Mouse (Mus musculus) heart, adult 2 months (tissue): ENCODE measurements around the gene Trak1. TPM values are rescaled to one million over a fixed set of nuclear protein-coding genes. Genes with fewer than 3 reads are reported as not detected.
A peak's percentile ranks its signal among the peaks of the same experiment; 100 is the strongest.

Experiments used
- DNase-seq, 2 experiments: peaks; one replicate each; pipeline ENCODE4 v3.0.0; 2021
- H3K27ac ChIP-seq: fragments of 200-600 bp; 2 replicates; pipeline ENCODE4 v1.8.1; 2022
- H3K27me3 ChIP-seq: fragments of 200-500 bp; 2 replicates; pipeline ENCODE4 v1.6.1; 2012; ENCODE audit warnings: mild to moderate bottlenecking, low read length, inconsistent platforms, mixed read lengths; ENCODE audit not compliant: control insufficient read depth, insufficient read depth
- H3K36me3 ChIP-seq: fragments of 200-500 bp; 2 replicates; pipeline ENCODE4 v1.6.1; 2012; ENCODE audit warnings: low read length, inconsistent platforms; ENCODE audit not compliant: control insufficient read depth, insufficient read depth
- H3K4me1 ChIP-seq: fragments of 200-500 bp; 2 replicates; pipeline ENCODE4 v1.6.1; 2011; ENCODE audit warnings: low read length; ENCODE audit not compliant: control insufficient read depth, insufficient read depth
- H3K4me3 ChIP-seq: fragments of 200-600 bp; 2 replicates; pipeline ENCODE4 v1.8.1; 2022
- H3K79me2 ChIP-seq: fragments of 200-500 bp; replicated peaks from 2 replicates; pipeline ENCODE4 v1.6.1; 2012; ENCODE audit warnings: mild to moderate bottlenecking, inconsistent platforms, low read length, moderate library complexity, mixed read lengths; ENCODE audit not compliant: control insufficient read depth, insufficient read depth
- H3K9ac ChIP-seq: fragments of 200-500 bp; 2 replicates; pipeline ENCODE4 v1.6.1; 2012; ENCODE audit warnings: low read depth, mild to moderate bottlenecking, control low read depth, inconsistent platforms, low read length, mixed read lengths
- CTCF ChIP-seq: fragments of 200-600 bp; IDR thresholded peaks from 2 replicates; pipeline ENCODE4 v1.8.1; 2022; ENCODE audit warnings: antibody characterized with exemption, mild to moderate bottlenecking, moderate library complexity
- EP300 ChIP-seq: fragments of 200-500 bp; IDR thresholded peaks from 2 replicates; pipeline ENCODE4 v1.6.1; 2011; ENCODE audit warnings: low read depth, low read length, control low read depth; ENCODE audit not compliant: insufficient read depth
- POLR2A ChIP-seq: fragments of 200-500 bp; IDR thresholded peaks from 2 replicates; pipeline ENCODE4 v1.6.1; 2011; ENCODE audit warnings: mild to moderate bottlenecking, low read depth, low read length, control low read depth; ENCODE audit not compliant: insufficient read depth
- WGBS: fragments of 180-500 bp; shearing (Covaris S2); methylation state at CpG from one replicate; pipeline ENCODE4 v1.1.7; 2018; 5-methylcytosine and 5-hydroxymethylcytosine counted together
- intact Hi-C: fragments of 180-260 bp; cut with DNase I; formaldehyde crosslinking; loops from one replicate; pipeline ENCODE4 v1.15.1; 2025
- polyA plus RNA-seq: library from polyadenylated mRNA; depleted of rRNA; stranded (reverse); fragments of >200 nt; gene quantifications from 2 replicates; pipeline ENCODE4 v1.2.3, GENCODE M21; 2012
- total RNA-seq, 2 experiments: library from RNA; stranded (reverse); gene quantifications; 2 replicates each; pipeline ENCODE4 v1.2.3; 2021

Trak1 gene
- total and polyA plus RNA-seq, 3 experiments: 170 to 302 (median 276) TPM

GRCm38 (mm10) chr9:121414237-121414636 lies 116.9 kb downstream of the Trak1 start:
- no peaks in the 10 kb centered on the region; the same call in 1 of the 2 replicates for H3K36me3 ChIP-seq
- no peak overlapping the region for H3K4me3 ChIP-seq
- TF ChIP-seq EP300 (no peak), CTCF (no peak), POLR2A (no peak)
- whole genome bisulfite sequencing: 69% methylated on average over 12 of the region's 12 CpGs
- no peak overlapping the region for H3K27ac ChIP-seq
- peaks cover 7% of the 10 kb centered on the region for H3K4me1 ChIP-seq
- H3K27me3 ChIP-seq: no peaks in the 10 kb centered on the region
- H3K79me2 ChIP-seq: peaks cover 2% of the 10 kb centered on the region
- no peak overlapping the region for H3K9ac ChIP-seq
- intact Hi-C loops: no loop called here
- DNase-seq: no peak

- Histone ChIP-seq H3K27ac (peak overlapping the region; percentile 26), H3K27me3 (no peaks in the 10 kb centered on the region), H3K9ac (no peak overlapping the region), H3K79me2 (peaks cover 5% of the 10 kb centered on the region), H3K36me3 (no peaks in the 10 kb centered on the region; the same call in 1 of the 2 replicates), H3K4me3 (no peak overlapping the region), H3K4me1 (peaks cover 11% of the 10 kb centered on the region)
- intact Hi-C loops: no loop called here
- no peak for TF ChIP-seq POLR2A
- TF ChIP-seq EP300: peak; percentile 58
- no peak for TF ChIP-seq CTCF
- DNase-seq: peak; percentile 80 to 86
- WGBS: 29% methylated on average over 19 of the region's 19 CpGs
Measured at GRCm38 (mm10) chr9:121415626-121416241, 118.4 kb downstream of the Trak1 start.

- Histone ChIP-seq H3K4me1 (peaks cover 13% of the 10 kb centered on the region), H3K36me3 (no peaks in the 10 kb centered on the region; the same call in 1 of the 2 replicates), H3K9ac (no peak overlapping the region), H3K79me2 (peaks cover 6% of the 10 kb centered on the region), H3K27ac (peak overlapping the region; percentile 26; the same call in 1 of the 2 replicates), H3K27me3 (no peaks in the 10 kb centered on the region), H3K4me3 (no peak overlapping the region)
- WGBS: 89% methylated on average over 5 of the region's 5 CpGs
- intact Hi-C loops: no loop called here
- TF ChIP-seq POLR2A: no peak
- no peak for TF ChIP-seq CTCF
- no peak for TF ChIP-seq EP300
- no peak for DNase-seq
Measured at GRCm38 (mm10) chr9:121416460-121416859, 119.2 kb downstream of the Trak1 start.

- peaks cover 6% of the 10 kb centered on the region for H3K79me2 ChIP-seq
- peaks cover 13% of the 10 kb centered on the region for H3K4me1 ChIP-seq
- H3K4me3 ChIP-seq: no peak overlapping the region
- 73% methylated on average over 7 of the region's 7 CpGs for WGBS
- no peak for TF ChIP-seq POLR2A
- no peak for TF ChIP-seq CTCF
- no peak for TF ChIP-seq EP300
- no peak for DNase-seq
- H3K9ac ChIP-seq: no peak overlapping the region
- no peaks in the 10 kb centered on the region; the same call in 1 of the 2 replicates for H3K36me3 ChIP-seq
- H3K27ac ChIP-seq: no peak overlapping the region
- no peaks in the 10 kb centered on the region for H3K27me3 ChIP-seq
- intact Hi-C loops: no loop called here
Measured at GRCm38 (mm10) chr9:121416872-121417637, 119.8 kb downstream of the Trak1 start.

GRCm38 (mm10) chr9:121419011-121419410 lies 121.7 kb downstream of the Trak1 start:
- DNase-seq: no peak
- Histone ChIP-seq H3K4me1 (peaks cover 17% of the 10 kb centered on the region), H3K9ac (no peak overlapping the region), H3K79me2 (peaks cover 6% of the 10 kb centered on the region), H3K36me3 (no peaks in the 10 kb centered on the region; the same call in 1 of the 2 replicates), H3K27ac (no peak overlapping the region), H3K27me3 (no peaks in the 10 kb centered on the region), H3K4me3 (no peak overlapping the region)
- TF ChIP-seq POLR2A (no peak), EP300 (no peak), CTCF (no peak)
- intact Hi-C loops: no loop called here
- 77% methylated on average over 3 of the region's 3 CpGs for WGBS

GRCm38 (mm10) chr9:121419573-121419972 lies 122.3 kb downstream of the Trak1 start:
- DNase-seq: no peak
- Histone ChIP-seq H3K27me3 (no peaks in the 10 kb centered on the region), H3K9ac (no peak overlapping the region), H3K4me1 (peaks cover 21% of the 10 kb centered on the region), H3K36me3 (no peaks in the 10 kb centered on the region; the same call in 1 of the 2 replicates), H3K27ac (no peak overlapping the region), H3K4me3 (no peak overlapping the region), H3K79me2 (peaks cover 6% of the 10 kb centered on the region)
- TF ChIP-seq POLR2A (no peak), EP300 (no peak), CTCF (no peak)
- 40% methylated on average over 7 of the region's 7 CpGs for WGBS
- intact Hi-C loops: no loop called here
